Mouse (Mus musculus) kidney, adult 2 months (tissue): ENCODE results near the gene Galnt10.

Source experiments
- CTCF ChIP-seq: fragments of 200-500 bp; conservative IDR thresholded peaks from 2 replicates; pipeline ENCODE4 v1.5.1; 2011; ENCODE audit warnings: low read depth, mild to moderate bottlenecking, control low read depth, low read length, moderate library complexity, mixed read lengths; ENCODE audit not compliant: insufficient read depth, insufficient read length
- POLR2A ChIP-seq: fragments of 200-500 bp; IDR thresholded peaks from one replicate; pipeline ENCODE4 v1.6.1; 2011; ENCODE audit warnings: low read depth, low read length, control low read depth

- TF ChIP-seq POLR2A, result no peak
- no peak for TF ChIP-seq CTCF
These were observed 71.5 kb downstream of the Galnt10 start for GRCm38 (mm10) chr11:57716721-57717120.
